Mouse (Mus musculus) CH12.LX (cell line): ENCODE measurements at regions not wholly inside any gene's neighbourhood (a gene's known extent, or its start where the extent isn't known, plus 50 kb on each side); places are given as distances from the start of the nearest gene placed in this dataset.

ENCODE experiments used
- DNase-seq: peaks from one replicate; pipeline ENCODE4 v3.0.0-alpha.2; 2013; ENCODE audit errors: extremely low read depth
- H3K27ac ChIP-seq: 2 replicates; pipeline ENCODE4 v1.5.1; 2012; ENCODE audit warnings: low read depth, mild to moderate bottlenecking, control low read depth, moderate library complexity; ENCODE audit not compliant: insufficient read depth
- H3K27me3 ChIP-seq: replicated peaks from 2 replicates; pipeline ENCODE3; 2012; ENCODE audit warnings: inconsistent platforms
- H3K36me3 ChIP-seq, 2 experiments: replicated peaks in 1 of 2; 2 replicates each; pipeline versions ENCODE3 to v1.6.1; 2012; ENCODE audit warnings: inconsistent platforms in 1 of 2, low read length in 1 of 2, mild to moderate bottlenecking in 1 of 2, mixed read lengths in 1 of 2, moderate library complexity in 1 of 2; ENCODE audit not compliant: control insufficient read depth in 1 of 2, insufficient read depth in 1 of 2
- H3K4me1 ChIP-seq, 2 experiments: 2 replicates each; pipeline ENCODE4 v1.6.1; 2012; ENCODE audit warnings: inconsistent platforms in 1 of 2, moderate library complexity in 1 of 2; ENCODE audit not compliant: insufficient read depth in 2 of 2, control insufficient read depth in 1 of 2
- H3K4me2 ChIP-seq: 2 replicates; pipeline ENCODE4 v1.6.1; 2012; ENCODE audit warnings: low read depth, mild to moderate bottlenecking, control low read depth; ENCODE audit not compliant: poor library complexity, insufficient read depth, severe bottlenecking
- H3K4me3 ChIP-seq, 3 experiments: fragments of 150-350 bp in 1 of 3; sonication (generic) in 1 of 3; replicated peaks in 1 of 3; 2 replicates each; pipeline versions ENCODE3 to v1.5.1; 2011 to 2012; ENCODE audit warnings: low read depth in 2 of 3, low read length in 2 of 3, mild to moderate bottlenecking in 2 of 3, moderate library complexity in 2 of 3, control low read depth in 1 of 3, improper control_type of control experiment in 1 of 3, inconsistent platforms in 1 of 3, mixed read lengths in 1 of 3; ENCODE audit not compliant: poor library complexity in 1 of 3
- H3K79me2 ChIP-seq: replicated peaks from 2 replicates; pipeline ENCODE4 v1.6.1; 2012; ENCODE audit warnings: mild to moderate bottlenecking, moderate library complexity; ENCODE audit not compliant: control insufficient read depth, poor library complexity, insufficient read depth, severe bottlenecking; ENCODE audit errors: extremely low read depth
- H3K9ac ChIP-seq: 2 replicates; pipeline ENCODE4 v1.6.1; 2012; ENCODE audit warnings: low read depth, mild to moderate bottlenecking, control low read depth, moderate library complexity; ENCODE audit not compliant: insufficient read depth
- H3K9me3 ChIP-seq: replicated peaks from 2 replicates; pipeline ENCODE3; 2012; ENCODE audit warnings: low read length, inconsistent platforms, mixed read lengths
- BHLHE40 ChIP-seq: IDR thresholded peaks from 2 replicates; pipeline ENCODE4 v1.6.1; 2011; ENCODE audit warnings: mild to moderate bottlenecking, low read depth, low read length, improper control_type of control experiment
- CHD1 ChIP-seq: IDR thresholded peaks from 2 replicates; pipeline ENCODE4 v1.6.1; 2012; ENCODE audit warnings: low read depth, low read length, improper control_type of control experiment, inconsistent platforms
- CHD2 ChIP-seq: IDR thresholded peaks from 2 replicates; pipeline ENCODE4 v1.6.1; 2011; ENCODE audit warnings: low read length, improper control_type of control experiment
- CTCF ChIP-seq, 2 experiments: IDR thresholded peaks in 1 of 2; conservative IDR thresholded peaks in 1 of 2; 2 replicates each; pipeline ENCODE4 v1.5.1; 2011 to 2012; ENCODE audit warnings: low read depth in 2 of 2, low read length in 2 of 2, improper control_type of control experiment in 1 of 2, inconsistent platforms in 1 of 2, mild to moderate bottlenecking in 1 of 2, moderate library complexity in 1 of 2
- ELF1 ChIP-seq: IDR thresholded peaks from 2 replicates; pipeline ENCODE4 v1.6.1; 2014; ENCODE audit warnings: low read depth, mild to moderate bottlenecking, inconsistent platforms, low read length, improper control_type of control experiment
- EP300 ChIP-seq: IDR thresholded peaks from 2 replicates; pipeline ENCODE4 v1.6.1; 2011; ENCODE audit warnings: low read length, improper control_type of control experiment
- ETS1 ChIP-seq: conservative IDR thresholded peaks from 2 replicates; pipeline ENCODE4 v1.6.1; 2012; ENCODE audit warnings: low read depth, mild to moderate bottlenecking, inconsistent platforms, low read length, improper control_type of control experiment, moderate library complexity
- HCFC1 ChIP-seq: IDR thresholded peaks from 2 replicates; pipeline ENCODE4 v1.6.1; 2012; ENCODE audit warnings: low read depth, mild to moderate bottlenecking, inconsistent platforms, low read length, improper control_type of control experiment
- IRF4 ChIP-seq: IDR thresholded peaks from 2 replicates; pipeline ENCODE4 v1.6.1; 2014; ENCODE audit warnings: low read depth, mild to moderate bottlenecking, inconsistent platforms, low read length, improper control_type of control experiment
- MAX ChIP-seq: IDR thresholded peaks from 2 replicates; pipeline ENCODE4 v1.6.1; 2011; ENCODE audit warnings: low read length, improper control_type of control experiment
- MAZ ChIP-seq: IDR thresholded peaks from 2 replicates; pipeline ENCODE4 v1.6.1; 2012; ENCODE audit warnings: low read depth, mild to moderate bottlenecking, inconsistent platforms, low read length, improper control_type of control experiment, moderate library complexity
- MEF2A ChIP-seq: IDR thresholded peaks from 2 replicates; pipeline ENCODE4 v1.6.1; 2014; ENCODE audit warnings: low read depth, mild to moderate bottlenecking, inconsistent platforms, low read length, improper control_type of control experiment, borderline replicate concordance
- MXI1 ChIP-seq: IDR thresholded peaks from 2 replicates; pipeline ENCODE4 v1.6.1; 2011; ENCODE audit warnings: mild to moderate bottlenecking, low read depth, low read length, improper control_type of control experiment
- NRF1 ChIP-seq: IDR thresholded peaks from 2 replicates; pipeline ENCODE4 v1.6.1; 2014; ENCODE audit warnings: low read depth, mild to moderate bottlenecking, inconsistent platforms, low read length, improper control_type of control experiment, moderate library complexity
- PAX5 ChIP-seq: IDR thresholded peaks from 2 replicates; pipeline ENCODE4 v1.6.1; 2012; ENCODE audit warnings: low read length, inconsistent platforms, mixed read lengths
- POLR2A ChIP-seq: IDR thresholded peaks from 2 replicates; pipeline ENCODE4 v1.6.1; 2011; ENCODE audit warnings: low read depth, mild to moderate bottlenecking, improper control_type of control experiment, low read length
- RCOR1 ChIP-seq: conservative IDR thresholded peaks from 2 replicates; pipeline ENCODE4 v1.6.1; 2012; ENCODE audit warnings: low read depth, mild to moderate bottlenecking, inconsistent platforms, low read length, improper control_type of control experiment
- SIN3A ChIP-seq: IDR thresholded peaks from 2 replicates; pipeline ENCODE4 v1.6.1; 2012; ENCODE audit warnings: low read length, improper control_type of control experiment, inconsistent platforms
- SMC3 ChIP-seq: IDR thresholded peaks from 2 replicates; pipeline ENCODE4 v1.6.1; 2011; ENCODE audit warnings: low read depth, low read length, improper control_type of control experiment
- TBP ChIP-seq: conservative IDR thresholded peaks from 2 replicates; pipeline ENCODE4 v1.6.1; 2011; ENCODE audit warnings: low read depth, low read length, improper control_type of control experiment
- UBTF ChIP-seq: IDR thresholded peaks from 2 replicates; pipeline ENCODE4 v1.6.1; 2012; ENCODE audit warnings: low read depth, mild to moderate bottlenecking, inconsistent platforms, low read length, improper control_type of control experiment, moderate library complexity
- ZC3H11A ChIP-seq: IDR thresholded peaks from 2 replicates; pipeline ENCODE4 v1.6.1; 2012; ENCODE audit warnings: low read depth, mild to moderate bottlenecking, inconsistent platforms, low read length, improper control_type of control experiment
- ZMIZ1 ChIP-seq: IDR thresholded peaks from 2 replicates; pipeline ENCODE4 v1.6.1; 2012; ENCODE audit warnings: low read depth, mild to moderate bottlenecking, inconsistent platforms, low read length, improper control_type of control experiment
- dilution Hi-C: fragments of 300-500 bp; cut with MboI; formaldehyde crosslinking; loops from 2 replicates; pipeline ENCODE4 v1.14.3; 2020; ENCODE audit warnings: low sequenced_read_pairs; ENCODE audit not compliant: extremely low pct_unique_long_range_greater_than_20kb, extremely low pct_ligation_motif_present
- in situ Hi-C: fragments of 300-500 bp; cut with MboI; formaldehyde crosslinking; loops from 3 replicates; pipeline ENCODE4 v1.14.3; 2019; ENCODE audit warnings: low sequenced_read_pairs, low pct_ligation_motif_present, low pct_unique_long_range_greater_than_20kb, mixed read lengths

- in situ Hi-C loops: no loop called here
- Histone ChIP-seq H3K9ac (no peak overlapping the region), H3K4me2 (no peak overlapping the region)
- TF ChIP-seq NRF1: no peak
- no peak for TF ChIP-seq MAZ
- TF ChIP-seq PAX5: no peak
- no peak for TF ChIP-seq SMC3
- no peak for TF ChIP-seq HCFC1
- TF ChIP-seq EP300: no peak
- no peak for TF ChIP-seq RCOR1
- no peak for TF ChIP-seq IRF4
- no peak for TF ChIP-seq SIN3A
- no peak for TF ChIP-seq UBTF
- TF ChIP-seq TBP: no peak
- no peak for TF ChIP-seq MEF2A
- TF ChIP-seq, all 38 proteins: peak for 0
- no peak for DNase-seq
- no peaks in the 10 kb centered on the region for H3K27me3 ChIP-seq
- no peaks in the 10 kb centered on the region for H3K9me3 ChIP-seq
- H3K4me1 ChIP-seq: no peaks in the 10 kb centered on the region
- no peak overlapping the region for H3K4me3 ChIP-seq
- H3K36me3 ChIP-seq: no peaks in the 10 kb centered on the region
- H3K79me2 ChIP-seq: no peaks in the 10 kb centered on the region
- dilution Hi-C loops: no loop called here
- no peak overlapping the region for H3K27ac ChIP-seq
These were observed 264.4 kb downstream of the Btg1 start for GRCm38 (mm10) chr10:96881212-96881611.

- dilution Hi-C loops: no loop called here
- H3K4me1 ChIP-seq: no peaks in the 10 kb centered on the region
These were observed 264.9 kb downstream of the Btg1 start for GRCm38 (mm10) chr10:96881660-96882059.

More at GRCm38 (mm10) chr10:96881660-96882059, 264.9 kb downstream of the Btg1 start:
- Histone ChIP-seq H3K9me3 (no peaks in the 10 kb centered on the region), H3K4me2 (no peak overlapping the region), H3K79me2 (no peaks in the 10 kb centered on the region), H3K27me3 (no peaks in the 10 kb centered on the region), H3K36me3 (no peaks in the 10 kb centered on the region), H3K4me3 (no peak overlapping the region), H3K9ac (no peak overlapping the region), H3K27ac (no peak overlapping the region)
- in situ Hi-C loops: no loop called here
- no peak for TF ChIP-seq NRF1
- no peak for TF ChIP-seq SMC3
- no peak for TF ChIP-seq ELF1
- TF ChIP-seq MEF2A: no peak
- TF ChIP-seq TBP: no peak
- no peak for TF ChIP-seq CTCF (conservative IDR thresholded peaks at IDR 0.05 in 1 of 2, IDR thresholded peaks at IDR 0.05 in 1 of 2; ENCODE audit: low read depth in 2 of 2, low read length in 2 of 2)
- TF ChIP-seq ZMIZ1: no peak
- no peak for TF ChIP-seq ZC3H11A
- no peak for TF ChIP-seq POLR2A
- TF ChIP-seq MXI1: no peak
- no peak for TF ChIP-seq MAZ
- no peak for TF ChIP-seq EP300
- TF ChIP-seq MAX: no peak
- TF ChIP-seq SIN3A: no peak
- no peak for TF ChIP-seq ETS1
- no peak for TF ChIP-seq CHD2
- no peak for TF ChIP-seq RCOR1
- no peak for TF ChIP-seq BHLHE40
- no peak for TF ChIP-seq CHD1
- DNase-seq: no peak
